Mouse (Mus musculus) small intestine, adult 2 months (tissue): ENCODE results near the gene Tmem95.

Source experiments
- CTCF ChIP-seq: fragments of 200-500 bp; IDR thresholded peaks from 2 replicates; pipeline ENCODE4 v1.5.1; 2012; ENCODE audit warnings: low read depth, mild to moderate bottlenecking, control low read depth, inconsistent platforms, low read length, moderate library complexity, mixed read lengths; ENCODE audit not compliant: insufficient replicate concordance, insufficient read length; ENCODE audit errors: extremely low read depth
- POLR2A ChIP-seq: fragments of 200-500 bp; IDR thresholded peaks from 2 replicates; pipeline ENCODE4 v1.6.1; 2012; ENCODE audit warnings: low read depth, mild to moderate bottlenecking, control low read depth, inconsistent platforms, low read length, moderate library complexity

GRCm38 (mm10) chr11:69902972-69903371, 25.2 kb upstream of the Tmem95 start:
- no peak for TF ChIP-seq CTCF
- no peak for TF ChIP-seq POLR2A
